Mouse (Mus musculus) testis, adult 2 months (tissue): Measurements from ENCODE around the gene Ngdn. TPM values are rescaled to one million over a fixed set of nuclear protein-coding genes. Genes with fewer than 3 reads are reported as not detected.

Experiments used
- H3K27ac ChIP-seq: fragments of 200-500 bp; 2 replicates; pipeline ENCODE4 v1.5.1; 2012; ENCODE audit warnings: low read depth, low read length; ENCODE audit not compliant: control insufficient read depth, insufficient read depth
- H3K27me3 ChIP-seq: fragments of 200-500 bp; 2 replicates; pipeline ENCODE4 v1.6.1; 2012; ENCODE audit warnings: mild to moderate bottlenecking, low read length, moderate library complexity; ENCODE audit not compliant: control insufficient read depth, insufficient read depth
- H3K36me3 ChIP-seq: fragments of 200-500 bp; 2 replicates; pipeline ENCODE4 v1.6.1; 2012; ENCODE audit warnings: mild to moderate bottlenecking, low read length; ENCODE audit not compliant: control insufficient read depth, insufficient read depth
- H3K4me1 ChIP-seq: fragments of 200-500 bp; 2 replicates; pipeline ENCODE4 v1.6.1; 2012; ENCODE audit warnings: low read length; ENCODE audit not compliant: control insufficient read depth, insufficient read depth
- H3K4me3 ChIP-seq: fragments of 200-500 bp; 2 replicates; pipeline ENCODE4 v1.5.1; 2012; ENCODE audit warnings: low read depth, mild to moderate bottlenecking, low read length, moderate library complexity, mixed read lengths; ENCODE audit not compliant: control insufficient read depth
- CTCF ChIP-seq: fragments of 200-500 bp; IDR thresholded peaks from 2 replicates; pipeline ENCODE4 v1.5.1; 2012; ENCODE audit warnings: low read depth, mild to moderate bottlenecking, inconsistent platforms, low read length, moderate library complexity; ENCODE audit not compliant: control insufficient read depth, insufficient read depth, insufficient replicate concordance
- POLR2A ChIP-seq: fragments of 200-500 bp; IDR thresholded peaks from 2 replicates; pipeline ENCODE4 v1.6.1; 2012; ENCODE audit warnings: low read depth, mild to moderate bottlenecking, inconsistent platforms, low read length, moderate library complexity; ENCODE audit not compliant: control insufficient read depth
- polyA plus RNA-seq: library from polyadenylated mRNA; depleted of rRNA; stranded (reverse); fragments of >200 nt; gene quantifications from 2 replicates; pipeline ENCODE4 v1.2.3, GENCODE M21; 2012

Gene Ngdn
- polyA plus RNA-seq, 1 experiment, result 13.1 TPM

- H3K36me3 ChIP-seq, result peaks cover 1% of the 10 kb centered on the region
- H3K4me1 ChIP-seq, result no peaks in the 10 kb centered on the region
- H3K27me3 ChIP-seq, result no peaks in the 10 kb centered on the region
- no peak overlapping the region for H3K27ac ChIP-seq
- no peak overlapping the region for H3K4me3 ChIP-seq
- no peak for TF ChIP-seq POLR2A
- no peak for TF ChIP-seq CTCF
Measured at GRCm38 (mm10) chr14:55023011-55023410, 7.8 kb downstream of the Ngdn start.

GRCm38 (mm10) chr14:55024236-55024635 is 9.0 kb downstream of the Ngdn start:
- Histone ChIP-seq H3K4me3 (no peak overlapping the region), H3K27ac (no peak overlapping the region), H3K36me3 (peaks cover 1% of the 10 kb centered on the region), H3K27me3 (no peaks in the 10 kb centered on the region), H3K4me1 (peaks cover 9% of the 10 kb centered on the region)
- TF ChIP-seq CTCF (peak; percentile 6; the same call in 1 of the 2 replicates), POLR2A (no peak)

GRCm38 (mm10) chr14:55025527-55025926 is 10.3 kb downstream of the Ngdn start:
- H3K27ac ChIP-seq, result no peak overlapping the region
- no peak overlapping the region for H3K4me3 ChIP-seq
- peaks cover 1% of the 10 kb centered on the region for H3K36me3 ChIP-seq

GRCm38 (mm10) chr14:55027251-55027650 is 12.0 kb downstream of the Ngdn start:
- H3K27me3 ChIP-seq, result no peaks in the 10 kb centered on the region
- no peak for TF ChIP-seq CTCF
- no peak for TF ChIP-seq POLR2A
- no peak overlapping the region for H3K4me3 ChIP-seq
- peaks cover 9% of the 10 kb centered on the region for H3K4me1 ChIP-seq
- no peaks in the 10 kb centered on the region; the same call in none of the 2 replicates for H3K36me3 ChIP-seq
- no peak overlapping the region for H3K27ac ChIP-seq

More at GRCm38 (mm10) chr14:55025527-55025926, 10.3 kb downstream of the Ngdn start:
- TF ChIP-seq POLR2A (no peak), CTCF (no peak)
- Histone ChIP-seq H3K4me1 (peaks cover 9% of the 10 kb centered on the region), H3K27me3 (no peaks in the 10 kb centered on the region)

- H3K4me1 ChIP-seq, result peaks cover 11% of the 10 kb centered on the region
Measured at GRCm38 (mm10) chr14:55027653-55028052, 12.4 kb downstream of the Ngdn start.

GRCm38 (mm10) chr14:55028333-55028835 is 13.1 kb downstream of the Ngdn start:
- Histone ChIP-seq H3K4me3 (no peak overlapping the region), H3K27me3 (no peaks in the 10 kb centered on the region), H3K27ac (no peak overlapping the region), H3K4me1 (peaks cover 11% of the 10 kb centered on the region), H3K36me3 (no peaks in the 10 kb centered on the region; the same call in 1 of the 2 replicates)
- no peak for TF ChIP-seq POLR2A

More at GRCm38 (mm10) chr14:55027653-55028052, 12.4 kb downstream of the Ngdn start:
- H3K27me3 ChIP-seq, result no peaks in the 10 kb centered on the region
- no peaks in the 10 kb centered on the region; the same call in none of the 2 replicates for H3K36me3 ChIP-seq
- no peak overlapping the region for H3K27ac ChIP-seq
- H3K4me3 ChIP-seq, result no peak overlapping the region
- TF ChIP-seq POLR2A (no peak), CTCF (no peak)

GRCm38 (mm10) chr14:55029034-55029698 is 13.9 kb downstream of the Ngdn start:
- Histone ChIP-seq H3K27ac (no peak overlapping the region), H3K36me3 (no peaks in the 10 kb centered on the region), H3K27me3 (no peaks in the 10 kb centered on the region), H3K4me1 (peaks cover 11% of the 10 kb centered on the region), H3K4me3 (no peak overlapping the region)
- TF ChIP-seq CTCF (peak; percentile 72; the same call in 1 of the 2 replicates), POLR2A (no peak)
